Mouse (Mus musculus) midbrain, postnatal 0 days (tissue): ENCODE results near the gene Vps13d. TPM values are rescaled to one million over a fixed set of nuclear protein-coding genes. Genes with fewer than 3 reads are reported as not detected.

Experiments
- ATAC-seq: fragments of 200-750 bp; cut with Nextera tagmentation; 2 replicates; pipeline ENCODE4 v1.8.0; 2017; ENCODE audit warnings: moderate number of reproducible peaks, mild to moderate bottlenecking, moderate TSS enrichment, moderate library complexity; ENCODE audit not compliant: low FRiP score
- DNase-seq: peaks from one replicate; pipeline ENCODE4 v3.0.0-alpha.2; 2015; ENCODE audit warnings: low spot score
- H3K27ac ChIP-seq: fragments of 300-500 bp; sonication (generic); 2 replicates; pipeline ENCODE4 v1.5.1; 2014; ENCODE audit warnings: low read depth, mild to moderate bottlenecking, low read length, mixed read lengths
- H3K27me3 ChIP-seq: fragments of 300-500 bp; sonication (generic); 2 replicates; pipeline ENCODE4 v1.6.1; 2014; ENCODE audit warnings: low read length, control low read depth, mixed read lengths; ENCODE audit not compliant: insufficient read depth
- H3K36me3 ChIP-seq: fragments of 300-500 bp; sonication (generic); 2 replicates; pipeline ENCODE4 v1.6.1; 2014; ENCODE audit warnings: low read length, control low read depth, mixed read lengths; ENCODE audit not compliant: insufficient read depth
- H3K4me1 ChIP-seq: fragments of 300-500 bp; sonication (generic); 2 replicates; pipeline ENCODE4 v1.6.1; 2014; ENCODE audit warnings: mild to moderate bottlenecking, control low read depth, antibody characterized with exemption, low read length, mixed read lengths; ENCODE audit not compliant: insufficient read depth
- H3K4me2 ChIP-seq: fragments of 300-500 bp; sonication (generic); 2 replicates; pipeline ENCODE4 v1.6.1; 2014; ENCODE audit warnings: low read depth, mild to moderate bottlenecking, low read length, mixed read lengths; ENCODE audit not compliant: poor library complexity, severe bottlenecking
- H3K4me3 ChIP-seq: fragments of 300-500 bp; sonication (generic); 2 replicates; pipeline ENCODE4 v1.5.1; 2014; ENCODE audit warnings: low read depth, mild to moderate bottlenecking, low read length, moderate library complexity
- H3K9ac ChIP-seq: fragments of 300-500 bp; sonication (generic); replicated peaks from 2 replicates; pipeline ENCODE4 v1.6.1; 2014; ENCODE audit warnings: mild to moderate bottlenecking, low read length, moderate library complexity, mixed read lengths; ENCODE audit not compliant: poor library complexity, severe bottlenecking
- H3K9me3 ChIP-seq: fragments of 300-500 bp; sonication (generic); 2 replicates; pipeline ENCODE4 v1.6.1; 2016; ENCODE audit warnings: low read length, control low read depth
- CTCF ChIP-seq: IDR thresholded peaks from 2 replicates; pipeline ENCODE4 v1.5.1; 2016; ENCODE audit warnings: antibody characterized with exemption, mild to moderate bottlenecking
- WGBS: fragments of 180-500 bp; shearing (Covaris S2); extraction: QIAGEN DNeasy Blood & Tissue Kit; methylation state at CpG from one replicate; pipeline ENCODE4 v1.1.7; 2014; 5-methylcytosine and 5-hydroxymethylcytosine counted together
- polyA plus RNA-seq: library from polyadenylated mRNA; unstranded; fragments of >200 nt; fragmentation: Nextera tagmentation; extraction: Ambion mirVana; gene quantifications from 2 replicates; pipeline ENCODE4 v1.2.1, GENCODE M21; 2015
- total RNA-seq: library from RNA; depleted of rRNA; stranded (reverse); fragments of >200 nt; gene quantifications from 2 replicates; pipeline ENCODE4 v1.2.3, GENCODE M21; 2014

Vps13d gene
- total and polyA plus RNA-seq, 2 experiments from 2014 or later = 9.1 to 35.6 TPM

GRCm38 (mm10) chr4:144965255-144965654, 229.6 kb downstream of the Vps13d start:
- H3K36me3 ChIP-seq = no peaks in the 10 kb centered on the region
- no peaks in the 10 kb centered on the region for H3K27me3 ChIP-seq
- no peaks in the 10 kb centered on the region for H3K4me1 ChIP-seq
- DNase-seq (no peak), ATAC-seq (no peak)
- no peak overlapping the region for H3K27ac ChIP-seq
- H3K9ac ChIP-seq = no peak overlapping the region
- 81% methylated on average over 2 of the region's 2 CpGs for WGBS
- no peak for TF ChIP-seq CTCF
- no peak overlapping the region for H3K4me2 ChIP-seq
- no peak overlapping the region for H3K4me3 ChIP-seq
- no peaks in the 10 kb centered on the region for H3K9me3 ChIP-seq

- no peak overlapping the region for H3K4me2 ChIP-seq
- no peak for ATAC-seq
These were observed 233.1 kb downstream of the Vps13d start for GRCm38 (mm10) chr4:144961696-144962095.

GRCm38 (mm10) chr4:144961232-144961631, 233.6 kb downstream of the Vps13d start:
- DNase-seq = no peak
- Histone ChIP-seq H3K4me2 (no peak overlapping the region), H3K9me3 (no peaks in the 10 kb centered on the region), H3K27ac (no peak overlapping the region), H3K4me1 (no peaks in the 10 kb centered on the region), H3K9ac (no peak overlapping the region), H3K36me3 (no peaks in the 10 kb centered on the region), H3K27me3 (no peaks in the 10 kb centered on the region), H3K4me3 (no peak overlapping the region)
- no peak for ATAC-seq
- 84% methylated on average over 4 of the region's 4 CpGs for WGBS
- TF ChIP-seq CTCF = no peak

More at GRCm38 (mm10) chr4:144961696-144962095, 233.1 kb downstream of the Vps13d start:
- H3K27me3 ChIP-seq = no peaks in the 10 kb centered on the region
- no peaks in the 10 kb centered on the region for H3K9me3 ChIP-seq
- H3K9ac ChIP-seq = no peak overlapping the region
- WGBS = 58% methylated on average over 3 of the region's 3 CpGs
- no peaks in the 10 kb centered on the region for H3K36me3 ChIP-seq
- no peak for DNase-seq
- H3K4me1 ChIP-seq = no peaks in the 10 kb centered on the region
- H3K4me3 ChIP-seq = no peak overlapping the region
- no peak overlapping the region for H3K27ac ChIP-seq
- no peak for TF ChIP-seq CTCF

GRCm38 (mm10) chr4:144960188-144960904, 234.5 kb downstream of the Vps13d start:
- no peak for DNase-seq

GRCm38 (mm10) chr4:144957721-144958120, 237.1 kb downstream of the Vps13d start:
- no peaks in the 10 kb centered on the region for H3K36me3 ChIP-seq
- 75% methylated on average over 2 of the region's 2 CpGs for WGBS
- H3K4me1 ChIP-seq = no peaks in the 10 kb centered on the region
- H3K4me3 ChIP-seq = no peak overlapping the region
- DNase-seq = no peak
- H3K9me3 ChIP-seq = no peaks in the 10 kb centered on the region
- H3K27me3 ChIP-seq = no peaks in the 10 kb centered on the region
- ATAC-seq = no peak
- TF ChIP-seq CTCF = no peak
- H3K4me2 ChIP-seq = no peak overlapping the region
- H3K27ac ChIP-seq = no peak overlapping the region
- no peak overlapping the region for H3K9ac ChIP-seq

More at GRCm38 (mm10) chr4:144960188-144960904, 234.5 kb downstream of the Vps13d start:
- no peak overlapping the region for H3K4me2 ChIP-seq
- no peak overlapping the region for H3K27ac ChIP-seq
- ATAC-seq = no peak
- H3K36me3 ChIP-seq = no peaks in the 10 kb centered on the region
- no peak overlapping the region for H3K9ac ChIP-seq
- TF ChIP-seq CTCF = no peak
- H3K9me3 ChIP-seq = no peaks in the 10 kb centered on the region
- no peaks in the 10 kb centered on the region for H3K27me3 ChIP-seq
- H3K4me1 ChIP-seq = no peaks in the 10 kb centered on the region
- H3K4me3 ChIP-seq = no peak overlapping the region
- 70% methylated on average over 8 of the region's 8 CpGs for WGBS

- Histone ChIP-seq H3K4me2 (no peak overlapping the region), H3K27ac (no peak overlapping the region), H3K9ac (no peak overlapping the region), H3K4me1 (no peaks in the 10 kb centered on the region), H3K27me3 (no peaks in the 10 kb centered on the region), H3K9me3 (no peaks in the 10 kb centered on the region), H3K4me3 (no peak overlapping the region), H3K36me3 (no peaks in the 10 kb centered on the region)
- DNase-seq = no peak
- no peak for TF ChIP-seq CTCF
- ATAC-seq = no peak
- 72% methylated on average over 4 of the region's 4 CpGs for WGBS
These were observed 237.6 kb downstream of the Vps13d start for GRCm38 (mm10) chr4:144957186-144957585.
